Mouse (Mus musculus): Measurements from ENCODE around the gene Psmd2.

Psmd2 gene

DNA sequence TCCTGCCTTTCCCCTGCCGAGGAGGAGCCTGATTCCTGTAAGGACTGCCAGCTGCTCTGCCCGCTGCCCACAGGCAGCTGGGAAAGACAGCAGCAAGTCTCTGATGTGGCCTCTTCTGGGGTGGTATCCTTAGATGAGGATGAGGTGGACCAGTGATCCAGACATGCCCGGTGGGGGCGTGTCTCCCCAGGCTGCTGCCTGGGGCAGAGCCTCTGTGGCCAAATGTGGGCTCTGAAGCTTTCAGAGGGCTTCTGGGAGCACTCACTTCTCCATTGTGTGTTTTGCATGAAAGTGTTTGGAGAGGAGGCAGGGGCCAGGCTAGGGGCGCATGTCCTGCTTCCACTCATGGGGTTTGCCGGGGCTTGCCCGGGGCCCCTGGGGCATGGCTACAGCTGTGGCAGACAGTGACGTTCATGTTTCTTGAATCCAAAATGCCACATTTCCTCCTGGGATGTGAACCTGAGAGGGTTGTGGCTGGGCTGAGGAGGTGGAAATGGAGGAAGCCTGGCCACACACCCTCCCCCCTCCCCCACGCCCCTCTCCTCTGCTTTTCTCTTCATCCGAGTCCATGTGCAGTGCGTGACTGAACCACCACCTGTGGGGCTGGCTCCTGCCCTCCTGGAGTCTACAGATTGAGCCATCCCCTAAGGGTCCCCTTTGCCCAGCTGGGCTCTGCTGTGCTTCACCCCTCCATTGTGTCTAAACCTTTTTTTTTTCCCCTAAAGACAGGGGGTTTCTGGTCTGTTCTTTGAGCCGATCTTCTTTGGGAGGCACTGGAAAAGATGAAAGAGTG lies 50.5 kb downstream of the Psmd2 start:
- DNase-seq (ENCODE audit: low spot score in 2 of 2), result no peak

DNA sequence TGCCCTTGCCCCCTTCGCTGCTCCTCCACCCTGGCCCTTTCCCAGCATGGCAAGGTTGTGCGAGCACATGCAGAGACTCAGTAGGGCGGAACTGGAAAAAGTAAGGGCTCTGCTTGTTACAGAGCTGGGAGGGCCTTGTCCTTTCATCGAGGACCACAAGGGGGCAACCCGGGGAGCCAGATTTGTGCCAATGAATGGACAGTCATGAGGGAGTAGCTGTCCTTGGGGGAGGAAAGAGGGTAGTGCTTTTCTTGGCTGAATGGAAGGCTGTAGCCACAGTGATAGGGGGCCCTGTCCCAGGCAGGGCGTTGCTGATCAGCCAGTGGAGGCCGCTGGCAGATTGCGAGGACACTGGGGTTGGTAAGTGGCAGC lies 51.1 kb downstream of the Psmd2 start:
- peak; percentile 51 to 69 for DNase-seq (ENCODE audit: low spot score in 2 of 2)

DNA sequence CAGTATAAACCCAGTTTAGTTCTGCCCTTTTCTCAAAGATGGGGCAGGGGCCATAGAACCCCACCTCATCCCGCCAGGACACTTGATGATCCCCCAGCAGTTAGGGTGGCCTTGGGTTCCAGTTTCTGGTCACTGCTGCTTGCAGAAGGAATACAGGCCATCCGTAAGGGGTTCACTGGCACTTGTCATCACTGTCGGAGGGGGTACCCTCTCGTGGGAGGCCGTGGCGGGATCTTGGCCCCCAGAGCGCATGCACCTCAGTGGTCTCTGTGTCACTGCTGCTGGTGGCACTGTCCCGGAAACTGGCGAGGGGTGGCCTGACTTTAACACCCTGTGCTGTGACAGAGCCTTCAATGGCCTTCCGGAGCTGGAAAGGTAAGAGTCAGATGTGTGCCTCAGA lies 51.6 kb downstream of the Psmd2 start:
- no peak for DNase-seq (ENCODE audit: low spot score in 2 of 2)

DNA sequence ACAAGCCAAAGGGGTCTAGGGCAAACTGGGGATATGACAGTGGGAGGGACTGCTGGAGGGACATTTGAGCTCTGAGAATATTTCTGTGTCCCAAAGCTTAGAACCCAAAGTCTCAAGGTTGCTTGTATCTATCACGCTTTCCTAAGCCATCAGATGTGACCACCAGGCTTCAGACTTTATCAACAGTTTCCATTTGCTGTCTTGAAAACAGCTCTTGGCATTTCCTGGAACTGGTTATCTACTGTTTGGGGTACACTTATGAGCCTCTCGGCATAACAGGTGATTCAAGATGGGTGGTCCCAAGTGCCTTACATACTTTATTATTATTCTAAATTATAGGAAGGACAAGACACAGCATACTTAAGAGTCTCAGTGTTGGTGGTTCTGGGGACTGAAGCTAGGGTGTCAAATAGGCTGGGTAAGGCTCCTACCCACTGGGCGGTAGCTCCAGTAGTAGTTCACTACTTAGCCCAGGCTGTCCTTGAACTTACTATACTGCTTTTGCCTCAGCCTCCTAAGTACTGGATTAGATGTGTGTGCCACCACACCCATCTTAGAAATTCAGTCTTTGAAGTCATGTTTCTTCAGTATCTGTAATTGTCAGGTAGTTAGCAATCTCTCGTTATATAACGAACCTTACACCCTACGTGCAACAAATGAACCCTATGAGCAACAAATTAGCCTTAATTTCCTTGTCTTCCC lies 52.4 kb downstream of the Psmd2 start:
- DNase-seq (ENCODE audit: low spot score in 2 of 2), result no peak

DNA sequence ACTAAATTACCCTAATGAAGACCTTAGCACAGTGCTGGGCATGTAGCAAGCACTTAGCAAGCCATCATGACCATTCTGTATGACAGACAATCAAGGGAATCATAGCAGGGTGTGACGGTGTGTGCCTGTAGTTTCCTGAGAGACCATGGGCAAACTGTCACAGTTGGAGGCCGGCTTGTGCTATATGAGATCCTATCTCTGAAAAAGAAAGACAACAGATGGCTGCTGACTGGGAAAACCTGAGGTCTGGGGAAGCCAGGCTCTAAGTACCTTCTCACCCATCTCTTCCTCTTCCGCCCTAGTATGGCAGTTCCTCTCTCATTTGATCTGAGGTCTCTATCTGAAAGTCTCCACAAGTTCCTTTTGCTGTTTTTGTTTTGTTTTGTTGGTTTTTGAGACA lies 54.3 kb downstream of the Psmd2 start:
- no peak for DNase-seq (ENCODE audit: low spot score in 2 of 2)

DNA sequence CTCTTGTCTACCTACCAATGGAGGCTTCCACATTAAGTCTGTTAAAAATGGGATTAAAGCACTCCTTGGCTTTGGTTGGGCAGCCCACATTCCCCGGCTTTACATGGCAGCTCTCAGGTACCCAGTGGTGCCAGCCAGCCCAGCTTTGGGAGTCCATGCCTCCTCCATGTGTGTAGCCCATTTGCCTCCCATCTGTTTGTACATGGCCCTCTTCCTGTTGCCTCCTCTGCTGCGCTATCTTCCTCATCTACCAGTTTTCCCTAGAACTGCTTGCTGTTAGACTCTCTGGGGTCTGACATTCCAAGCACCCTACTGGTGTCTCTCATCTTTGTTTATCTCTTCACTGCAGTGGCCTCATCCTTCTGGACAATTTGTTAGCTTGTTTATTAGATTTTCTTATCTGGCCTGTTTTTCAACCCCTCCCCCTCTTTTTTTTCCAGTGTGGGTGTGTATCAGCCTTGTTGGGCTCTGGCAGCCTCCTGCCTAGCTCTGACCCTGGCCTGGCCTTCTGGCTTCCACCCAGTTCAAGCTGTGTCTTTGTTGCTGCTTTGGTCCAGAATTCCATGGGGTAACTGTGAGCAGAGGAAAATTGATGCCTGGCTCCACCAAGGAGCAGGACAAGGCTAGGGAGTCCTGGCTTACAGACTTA lies 55.1 kb downstream of the Psmd2 start:
- no peak for DNase-seq (ENCODE audit: low spot score in 2 of 2)

DNA sequence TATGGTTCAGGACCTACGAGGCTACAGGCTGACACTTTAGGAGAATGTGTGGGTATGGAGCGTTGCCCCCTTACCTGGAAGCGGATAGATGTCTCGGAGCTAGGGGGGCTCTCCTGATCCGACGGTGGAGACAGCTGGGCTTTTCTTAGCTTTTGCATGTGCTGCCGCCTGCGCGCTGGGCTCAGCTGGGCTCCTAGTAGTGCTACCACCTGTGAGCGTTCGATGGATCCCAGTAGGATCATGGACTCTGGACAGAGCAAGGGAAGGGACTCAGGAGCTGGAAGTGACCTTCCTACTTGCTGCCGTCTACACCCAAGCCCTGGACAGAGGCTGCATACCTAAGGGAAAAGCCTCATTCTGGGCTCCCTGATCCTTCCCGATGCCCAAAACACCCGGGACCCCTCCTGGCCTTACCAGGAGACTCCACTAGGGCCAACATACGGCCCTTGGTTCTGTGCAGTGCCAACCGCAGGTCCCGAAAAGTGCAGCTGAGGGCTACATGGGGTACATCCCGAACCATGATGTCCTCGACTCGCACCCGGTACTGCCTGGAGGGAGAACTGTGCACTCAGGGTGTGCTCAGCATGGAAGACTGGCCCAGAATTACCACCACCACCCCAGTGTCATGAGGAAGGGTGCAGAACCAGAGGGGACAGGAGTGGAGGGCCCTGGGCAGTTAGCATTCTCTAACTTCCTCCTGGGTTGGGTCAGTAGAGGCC lies 56.9 kb downstream of the Psmd2 start:
- DNase-seq (ENCODE audit: low spot score in 2 of 2), result no peak

DNA sequence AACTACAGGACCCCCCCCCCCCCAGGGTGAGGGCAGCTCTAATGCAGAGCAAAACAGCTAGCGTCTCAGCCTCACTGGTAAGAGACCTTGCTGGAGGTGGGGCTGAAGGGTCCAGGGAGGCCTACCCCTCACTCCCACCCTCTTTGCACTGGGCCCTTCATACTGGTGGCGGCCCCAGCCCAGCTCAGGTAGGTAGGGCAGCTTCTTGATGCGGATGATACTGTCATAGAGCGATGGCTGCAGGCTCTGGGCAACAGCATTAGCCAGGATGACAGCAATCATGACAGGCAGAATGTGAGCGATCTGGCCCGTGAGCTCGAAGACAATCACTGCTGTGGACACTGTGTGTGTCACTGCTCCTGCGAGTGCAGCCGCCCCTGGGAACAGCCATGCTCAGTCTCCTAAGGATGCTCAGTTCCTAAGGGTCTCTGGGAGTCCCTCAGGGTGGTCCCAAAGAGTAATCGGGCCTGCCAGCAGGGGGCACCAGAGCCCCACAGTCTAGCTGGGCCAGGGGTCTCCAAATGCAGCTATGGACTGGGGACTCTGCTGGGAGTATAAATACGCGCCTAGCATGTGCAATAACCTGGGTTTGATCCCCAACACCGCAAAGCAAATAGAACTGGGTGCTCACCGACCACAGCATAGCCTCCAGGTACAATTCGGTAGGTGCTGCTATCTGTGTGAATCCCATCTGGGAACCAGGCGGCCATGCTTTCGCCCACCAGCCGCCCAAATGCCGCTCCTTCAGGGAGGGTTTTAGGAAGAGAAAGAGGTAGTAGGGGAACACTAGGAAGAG lies 57.7 kb downstream of the Psmd2 start:
- no peak for DNase-seq (ENCODE audit: low spot score in 2 of 2)

DNA sequence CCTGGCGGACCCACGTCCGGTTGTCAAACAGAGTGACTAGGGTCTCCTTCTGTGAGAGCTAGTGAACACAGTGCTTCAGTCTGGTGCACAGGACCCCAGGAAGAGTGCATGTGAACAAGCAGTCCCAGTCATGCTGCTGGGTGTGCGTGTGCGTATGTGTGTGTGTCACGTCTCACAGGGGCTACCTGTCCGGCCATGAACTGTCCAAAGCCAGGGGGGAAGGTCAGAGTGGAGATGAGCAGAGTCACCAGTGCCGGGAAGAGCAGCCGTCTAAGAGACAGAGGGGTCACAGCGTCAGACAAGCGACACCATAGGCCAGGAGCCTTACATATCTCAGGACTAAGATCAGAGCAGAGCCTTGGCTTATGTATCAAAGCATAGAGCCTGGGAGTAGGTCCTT lies 58.9 kb downstream of the Psmd2 start:
- DNase-seq (ENCODE audit: low spot score in 2 of 2), result no peak

DNA sequence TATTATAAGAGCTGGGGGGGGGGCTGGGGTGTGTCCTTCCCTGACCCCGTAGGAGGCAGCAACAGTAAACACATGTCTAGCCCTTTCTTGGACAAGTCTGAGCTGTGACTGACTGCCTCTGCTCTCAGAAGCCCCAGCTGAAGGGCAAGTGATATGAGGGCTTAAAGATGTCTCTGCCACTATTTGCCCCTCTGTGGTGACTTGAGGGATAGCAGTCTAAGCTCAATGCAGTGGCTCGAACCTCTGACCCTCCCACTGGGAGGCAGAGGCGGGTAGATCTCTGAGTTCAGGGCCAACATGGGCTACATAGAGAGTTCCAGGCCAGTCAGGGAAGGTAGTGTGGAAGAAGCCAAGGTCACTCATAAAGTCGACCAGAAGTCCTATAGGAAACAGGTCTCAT lies 59.4 kb downstream of the Psmd2 start:
- DNase-seq (ENCODE audit: low spot score in 2 of 2), result no peak

DNA sequence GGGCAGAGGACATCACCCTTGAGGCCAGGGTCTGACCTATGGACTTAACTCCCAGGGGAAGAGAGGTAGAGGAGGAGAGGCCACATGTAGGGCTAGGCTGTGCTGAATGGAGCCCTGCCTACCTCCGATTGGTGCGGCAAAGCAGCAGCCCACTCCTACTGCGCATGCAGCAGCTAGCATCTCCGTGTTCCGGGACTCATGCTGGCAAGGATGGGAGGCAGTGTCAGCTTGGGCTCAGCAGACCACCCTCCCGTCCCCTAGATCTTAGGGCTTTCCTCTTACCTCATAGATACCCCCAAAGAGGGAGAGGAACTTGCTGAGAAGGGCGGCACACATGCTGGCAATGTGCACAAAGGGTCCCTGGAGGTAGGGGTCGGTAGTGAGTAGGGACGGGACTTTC lies 60.7 kb downstream of the Psmd2 start:
- DNase-seq (ENCODE audit: low spot score in 2 of 2), result no peak

DNA sequence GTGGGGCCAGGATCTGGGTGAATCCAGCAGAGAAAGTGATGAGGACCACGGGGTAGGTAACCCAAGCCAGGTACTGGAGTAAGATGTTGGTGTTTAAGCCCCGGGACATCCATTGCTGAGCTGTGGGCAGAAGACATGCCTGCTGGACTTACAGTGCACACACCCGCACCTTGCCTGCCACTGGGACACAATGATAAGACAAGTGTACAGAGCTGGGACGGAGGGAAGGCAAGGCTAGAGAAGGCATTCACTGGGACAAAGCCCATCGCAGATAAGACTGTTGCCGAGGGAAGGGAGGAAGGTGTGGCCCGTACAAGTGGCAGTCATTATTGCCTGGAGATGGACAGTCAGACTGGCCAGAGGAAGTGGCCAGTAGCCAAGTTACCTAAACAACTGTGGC lies 61.4 kb downstream of the Psmd2 start:
- no peak for DNase-seq (ENCODE audit: low spot score in 2 of 2)

Measured in spleen, postnatal 14 days (tissue).